Mouse (Mus musculus) heart, postnatal 0 days (tissue): Measurements from ENCODE around the gene Pltp. TPM values are rescaled to one million over a fixed set of nuclear protein-coding genes. Genes with fewer than 3 reads are reported as not detected.

Experiments
- ATAC-seq: fragments of 200-750 bp; cut with Nextera tagmentation; 2 replicates; pipeline ENCODE4 v1.8.0; 2017; ENCODE audit warnings: low read depth, moderate number of reproducible peaks, moderate library complexity; ENCODE audit not compliant: insufficient read depth
- DNase-seq: peaks from one replicate; pipeline ENCODE4 v3.0.0-alpha.2; 2016; ENCODE audit warnings: low spot score
- H3K27ac ChIP-seq: fragments of 300-500 bp; sonication (generic); 2 replicates; pipeline ENCODE4 v1.5.1; 2014; ENCODE audit warnings: low read depth, mild to moderate bottlenecking
- H3K27me3 ChIP-seq: fragments of 300-500 bp; sonication (generic); 2 replicates; pipeline ENCODE4 v1.6.1; 2014; ENCODE audit warnings: low read length, mixed read lengths; ENCODE audit not compliant: control insufficient read depth, insufficient read depth
- H3K36me3 ChIP-seq: fragments of 300-500 bp; sonication (generic); replicated peaks from 2 replicates; pipeline ENCODE4 v1.6.1; 2014; ENCODE audit warnings: low read length, mixed read lengths; ENCODE audit not compliant: control insufficient read depth, insufficient read depth
- H3K4me1 ChIP-seq: fragments of 300-500 bp; sonication (generic); 2 replicates; pipeline ENCODE4 v1.6.1; 2014; ENCODE audit warnings: antibody characterized with exemption; ENCODE audit not compliant: control insufficient read depth, insufficient read depth
- H3K4me2 ChIP-seq: fragments of 300-500 bp; sonication (generic); 2 replicates; pipeline ENCODE4 v1.6.1; 2014; ENCODE audit warnings: low read depth, mild to moderate bottlenecking, low read length, moderate library complexity
- H3K4me3 ChIP-seq: fragments of 300-500 bp; sonication (generic); 2 replicates; pipeline ENCODE4 v1.5.1; 2014; ENCODE audit warnings: low read depth, low read length
- H3K9ac ChIP-seq: fragments of 300-500 bp; sonication (generic); replicated peaks from 2 replicates; pipeline ENCODE4 v1.6.1; 2014; ENCODE audit warnings: low read depth, low read length, mixed read lengths
- H3K9me3 ChIP-seq: fragments of 300-500 bp; sonication (generic); replicated peaks from 2 replicates; pipeline ENCODE4 v1.6.1; 2016; ENCODE audit warnings: low read length; ENCODE audit not compliant: control insufficient read depth
- CTCF ChIP-seq: IDR thresholded peaks from 2 replicates; pipeline ENCODE4 v1.5.1; 2016; ENCODE audit warnings: antibody characterized with exemption, control low read depth, low read depth
- EP300 ChIP-seq: IDR thresholded peaks from 2 replicates; pipeline ENCODE4 v1.6.1; 2016; ENCODE audit warnings: antibody characterized with exemption, low read depth
- WGBS: fragments of 180-500 bp; shearing (Covaris S2); extraction: QIAGEN DNeasy Blood & Tissue Kit; methylation state at CpG from one replicate; pipeline ENCODE4 v1.1.7; 2014; 5-methylcytosine and 5-hydroxymethylcytosine counted together
- polyA plus RNA-seq: library from polyadenylated mRNA; unstranded; fragments of >200 nt; fragmentation: Nextera tagmentation; extraction: Ambion mirVana; gene quantifications from 2 replicates; pipeline ENCODE4 v1.2.1, GENCODE M21; 2015
- total RNA-seq: library from RNA; depleted of rRNA; stranded (reverse); fragments of >200 nt; gene quantifications from 2 replicates; pipeline ENCODE4 v1.2.3, GENCODE M21; 2014; ENCODE audit warnings: low replicate concordance

Pltp gene
- total and polyA plus RNA-seq, 2 experiments from 2014 or later, result 7.7 to 8.6 TPM

GRCm38 (mm10) chr2:164813557-164813956, 44.0 kb downstream of the Pltp start:
- TF ChIP-seq CTCF (no peak), EP300 (no peak)
- Histone ChIP-seq H3K27me3 (no peaks in the 10 kb centered on the region), H3K9me3 (no peaks in the 10 kb centered on the region), H3K9ac (no peak overlapping the region), H3K27ac (no peak overlapping the region), H3K36me3 (0 out of 2 replicates have a peak, but pooled peaks cover 5% of the 10 kb centered on the region), H3K4me1 (no peaks in the 10 kb centered on the region; the same call in 1 of the 2 replicates), H3K4me3 (no peak overlapping the region), H3K4me2 (no peak overlapping the region)
- ATAC-seq (no peak), DNase-seq (no peak)
- 64% methylated on average over 2 of the region's 2 CpGs for whole genome bisulfite sequencing

GRCm38 (mm10) chr2:164806614-164807013, 50.9 kb downstream of the Pltp start:
- no peak overlapping the region for H3K4me2 ChIP-seq
- DNase-seq (no peak), ATAC-seq (no peak)
- no peak overlapping the region for H3K9ac ChIP-seq
- H3K4me3 ChIP-seq, result no peak overlapping the region
- peaks cover 5% of the 10 kb centered on the region; the same call in 1 of the 2 replicates for H3K36me3 ChIP-seq
- no peak overlapping the region for H3K27ac ChIP-seq
- H3K4me1 ChIP-seq, result peaks cover 18% of the 10 kb centered on the region
- TF ChIP-seq CTCF, result no peak
- TF ChIP-seq EP300, result no peak
- H3K27me3 ChIP-seq, result no peaks in the 10 kb centered on the region
- no peaks in the 10 kb centered on the region for H3K9me3 ChIP-seq
- 74% methylated on average over 7 of the region's 7 CpGs for WGBS

GRCm38 (mm10) chr2:164805332-164805718, 52.2 kb downstream of the Pltp start:
- Histone ChIP-seq H3K9ac (peak overlapping the region; percentile 61), H3K27ac (peak overlapping the region; percentile 86), H3K4me2 (peak overlapping the region; percentile 78), H3K4me1 (peaks cover 18% of the 10 kb centered on the region), H3K36me3 (peaks cover 5% of the 10 kb centered on the region; the same call in 1 of the 2 replicates), H3K9me3 (no peaks in the 10 kb centered on the region), H3K27me3 (no peaks in the 10 kb centered on the region), H3K4me3 (peak overlapping the region; percentile 81)
- ATAC-seq (peak; percentile 39), DNase-seq (no peak)
- 2% methylated on average over 21 of the region's 21 CpGs for WGBS
- TF ChIP-seq CTCF, result no peak
- no peak for TF ChIP-seq EP300

- Histone ChIP-seq H3K27ac (peak within 1 kb of the TSS; percentile 86), H3K36me3 (peaks cover 7% of the 10 kb centered on the region), H3K4me1 (peaks cover 18% of the 10 kb centered on the region), H3K9ac (peak within 1 kb of the TSS; percentile 82), H3K9me3 (no peaks in the 10 kb centered on the region), H3K4me3 (peak within 1 kb of the TSS; percentile 81), H3K4me2 (peak within 1 kb of the TSS; percentile 78), H3K27me3 (no peaks in the 10 kb centered on the region)
- TF ChIP-seq EP300 (peak; percentile 83), CTCF (no peak)
- ATAC-seq, result peak; percentile 96
- under 1% methylated on average over 47 of the region's 47 CpGs for WGBS
- peak; percentile 99 for DNase-seq
Observed at GRCm38 (mm10) chr2:164804533-164805331, 52.8 kb downstream of the Pltp start, which contains the start of the genes Acot8 and Zswim3. TSS of gene Acot8 (minus strand) at chr2:164804882. TSS of gene Zswim3 (plus strand) at chr2:164805098.

GRCm38 (mm10) chr2:164803921-164804313, 53.6 kb downstream of the Pltp start:
- peak overlapping the region; percentile 67 for H3K4me2 ChIP-seq
- DNase-seq, result no peak
- peak overlapping the region; percentile 82 for H3K9ac ChIP-seq
- ATAC-seq, result no peak
- H3K4me3 ChIP-seq, result peak overlapping the region; percentile 81
- H3K36me3 ChIP-seq, result peaks cover 9% of the 10 kb centered on the region
- WGBS, result 36% methylated on average over 1 of the region's 1 CpGs
- H3K27me3 ChIP-seq, result no peaks in the 10 kb centered on the region
- no peaks in the 10 kb centered on the region for H3K9me3 ChIP-seq
- peaks cover 18% of the 10 kb centered on the region for H3K4me1 ChIP-seq
- H3K27ac ChIP-seq, result peak overlapping the region; percentile 85
- TF ChIP-seq EP300 (no peak), CTCF (no peak)
